Mouse (Mus musculus): Measurements from ENCODE around the gene 2700081O15Rik.
A peak's percentile ranks its signal among the peaks of the same experiment; 100 is the strongest.
"Not testable (repeated sequence)": the region's sequence is repeated elsewhere in the genome, so short reads cannot be mapped to it uniquely, and the experiment has no call there.

2700081O15Rik gene

DNA sequence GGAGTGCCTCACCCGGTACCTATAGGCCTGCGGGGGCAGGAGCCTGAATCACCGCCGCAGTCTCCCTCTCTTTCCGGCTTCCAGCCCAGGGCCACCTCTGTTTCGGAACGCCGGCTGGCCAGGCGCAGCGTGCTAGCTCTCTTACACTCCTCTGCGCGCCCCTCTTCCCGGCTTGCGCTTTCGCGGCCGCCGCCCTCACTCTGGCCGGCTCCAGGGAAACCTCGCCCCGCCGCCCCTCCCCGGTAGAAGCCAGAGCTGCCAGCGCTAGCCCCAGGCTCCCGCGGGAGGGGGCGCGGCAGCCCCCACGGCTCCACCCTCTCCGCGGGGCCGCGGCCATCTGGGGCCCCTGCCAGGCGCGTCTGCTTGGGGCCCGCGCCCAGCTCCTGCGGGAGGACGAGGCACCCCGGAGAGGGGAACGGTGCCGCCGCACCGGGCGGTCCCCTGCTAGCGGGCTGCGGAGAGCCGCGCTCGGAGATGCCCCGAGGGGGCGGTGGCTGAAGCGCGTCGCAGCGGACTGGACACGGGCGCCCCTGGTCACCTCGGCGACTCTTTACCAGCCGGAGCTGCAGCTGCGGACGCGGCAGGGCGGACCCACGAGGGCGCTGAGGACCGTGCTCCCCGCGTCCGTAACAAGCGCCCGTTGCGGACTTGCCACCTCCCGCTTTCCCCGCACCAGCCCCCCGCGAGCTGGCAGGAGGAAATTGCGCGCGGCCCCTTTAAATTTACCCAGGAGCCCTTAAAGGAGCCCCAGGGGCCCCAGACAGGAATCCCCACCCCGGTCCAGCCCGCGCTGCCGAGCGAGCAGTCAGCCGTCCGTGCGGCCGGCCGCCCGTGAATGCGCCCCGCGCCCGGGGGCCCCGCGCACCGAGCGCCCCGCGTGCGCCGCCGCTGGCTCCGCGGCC lies at the start of gene 2700081O15Rik:
Gene 2700081O15Rik, plus strand, starts transcription at position 792 of the 902 bp plus-strand sequence.
- peak; percentile 39 for DNase-seq (ENCODE audit: low read depth)

DNA sequence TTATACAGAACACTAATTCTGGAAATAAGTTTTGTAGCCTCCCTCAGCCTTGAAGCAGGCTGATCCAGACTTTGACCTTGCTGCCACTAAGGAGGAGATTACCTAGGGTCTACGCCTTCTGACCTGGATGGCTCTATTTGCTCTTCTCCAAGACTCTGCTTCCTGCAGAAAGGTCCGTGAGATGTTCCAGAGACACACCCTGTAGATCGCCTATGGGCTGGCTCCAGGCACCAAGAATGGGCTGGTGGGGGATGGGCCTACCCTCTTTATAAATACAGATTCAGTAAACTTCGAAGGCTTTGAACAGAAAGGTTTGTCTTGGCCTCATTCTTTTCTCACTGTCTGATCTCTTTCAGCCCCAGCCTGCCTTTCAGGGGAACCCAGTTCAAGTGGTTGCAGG lies 48.0 kb upstream of the 2700081O15Rik start:
- not testable (repeated sequence) for DNase-seq (ENCODE audit: low read depth)

DNA sequence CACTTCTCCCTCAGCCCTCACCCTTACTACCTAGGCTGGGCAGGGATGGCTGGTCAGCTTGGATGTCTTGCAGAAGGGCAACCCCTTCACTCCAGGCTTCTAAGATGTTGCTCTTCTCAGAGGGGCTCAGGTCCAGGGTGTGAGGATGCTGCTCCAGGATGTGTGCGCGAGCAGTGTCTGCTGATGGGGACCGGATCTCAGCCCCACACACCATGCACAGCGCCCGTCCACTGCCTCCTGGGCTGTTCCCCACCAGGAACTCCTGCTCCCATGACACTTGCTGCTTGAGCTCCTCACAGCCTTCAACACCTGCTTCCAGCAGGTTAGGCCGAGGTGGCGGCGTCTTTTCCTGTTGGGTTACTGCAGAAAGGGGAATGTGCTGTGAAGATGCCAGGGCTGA lies 42.9 kb upstream of the 2700081O15Rik start:
- no peak for DNase-seq (ENCODE audit: low read depth)

DNA sequence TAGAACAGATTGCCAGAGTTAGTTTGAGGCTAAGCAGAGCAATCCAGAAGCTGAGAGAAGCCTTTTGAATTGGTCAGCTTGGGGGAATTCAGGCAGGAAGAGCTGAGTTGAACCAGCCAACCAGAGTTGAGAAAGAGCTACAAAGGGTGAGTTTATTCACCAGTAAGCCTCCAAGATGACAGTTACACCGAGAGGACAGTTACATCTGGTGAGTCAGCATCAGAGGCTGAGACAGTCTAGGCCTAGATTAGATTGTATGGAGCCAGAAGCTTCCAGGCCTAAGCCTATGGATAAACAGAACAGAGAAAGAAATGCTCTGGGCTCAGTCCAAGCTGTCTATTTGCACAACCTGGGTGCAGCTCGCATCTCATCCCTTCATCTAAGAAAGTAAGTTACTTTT lies 39.8 kb upstream of the 2700081O15Rik start:
- no peak for DNase-seq (ENCODE audit: low read depth)

DNA sequence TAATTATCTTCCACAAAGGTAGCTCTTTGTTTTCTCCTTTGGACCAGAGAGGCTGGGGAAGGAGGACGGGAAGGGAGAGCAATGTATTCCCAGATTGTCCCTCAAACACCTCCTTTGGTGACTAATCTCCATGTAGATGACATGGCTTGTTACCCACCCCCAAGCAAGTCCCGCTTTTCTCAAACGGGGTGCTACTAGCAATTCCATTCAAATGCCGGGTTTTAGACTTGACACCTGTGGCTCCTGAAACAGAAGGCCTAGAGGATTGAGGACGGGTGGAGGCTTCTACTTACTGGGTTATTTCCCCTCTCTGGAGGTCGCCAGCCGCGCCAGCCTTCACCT lies 35.5 kb upstream of the 2700081O15Rik start:
- DNase-seq (ENCODE audit: low read depth) = no peak

DNA sequence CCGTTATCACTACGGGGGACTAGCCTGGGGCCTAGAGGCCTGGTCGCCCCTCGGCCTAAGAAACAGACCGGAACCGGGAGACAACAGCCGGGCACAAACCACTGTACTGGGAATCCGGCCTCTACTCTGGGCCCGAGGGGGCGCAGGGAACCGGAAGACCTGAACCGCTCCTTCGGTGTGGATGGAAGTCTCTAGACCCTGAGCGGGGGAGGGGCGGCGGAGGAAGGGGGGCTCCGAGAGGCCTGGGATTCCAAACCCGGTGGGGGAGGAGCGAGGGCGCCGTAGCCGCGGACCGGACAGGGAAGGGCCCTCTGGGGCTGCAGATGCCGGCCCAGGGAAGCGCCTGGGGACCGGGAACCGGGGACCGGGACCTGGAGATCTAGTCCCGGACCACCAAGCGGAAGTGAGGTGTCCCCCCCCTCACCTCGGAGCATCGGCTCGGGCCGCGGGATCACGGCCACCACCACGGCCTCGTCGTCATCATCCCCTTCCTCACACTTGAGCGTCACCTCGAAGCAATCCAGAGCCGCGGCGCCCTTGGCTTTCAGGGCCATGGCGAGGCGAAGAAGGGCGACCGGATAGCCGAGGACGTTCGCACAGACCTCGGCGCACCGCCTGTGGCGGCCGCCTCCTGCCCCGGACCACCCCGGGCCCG lies 35.0 kb upstream of the 2700081O15Rik start:
- DNase-seq (ENCODE audit: low read depth) = peak; percentile 60

DNA sequence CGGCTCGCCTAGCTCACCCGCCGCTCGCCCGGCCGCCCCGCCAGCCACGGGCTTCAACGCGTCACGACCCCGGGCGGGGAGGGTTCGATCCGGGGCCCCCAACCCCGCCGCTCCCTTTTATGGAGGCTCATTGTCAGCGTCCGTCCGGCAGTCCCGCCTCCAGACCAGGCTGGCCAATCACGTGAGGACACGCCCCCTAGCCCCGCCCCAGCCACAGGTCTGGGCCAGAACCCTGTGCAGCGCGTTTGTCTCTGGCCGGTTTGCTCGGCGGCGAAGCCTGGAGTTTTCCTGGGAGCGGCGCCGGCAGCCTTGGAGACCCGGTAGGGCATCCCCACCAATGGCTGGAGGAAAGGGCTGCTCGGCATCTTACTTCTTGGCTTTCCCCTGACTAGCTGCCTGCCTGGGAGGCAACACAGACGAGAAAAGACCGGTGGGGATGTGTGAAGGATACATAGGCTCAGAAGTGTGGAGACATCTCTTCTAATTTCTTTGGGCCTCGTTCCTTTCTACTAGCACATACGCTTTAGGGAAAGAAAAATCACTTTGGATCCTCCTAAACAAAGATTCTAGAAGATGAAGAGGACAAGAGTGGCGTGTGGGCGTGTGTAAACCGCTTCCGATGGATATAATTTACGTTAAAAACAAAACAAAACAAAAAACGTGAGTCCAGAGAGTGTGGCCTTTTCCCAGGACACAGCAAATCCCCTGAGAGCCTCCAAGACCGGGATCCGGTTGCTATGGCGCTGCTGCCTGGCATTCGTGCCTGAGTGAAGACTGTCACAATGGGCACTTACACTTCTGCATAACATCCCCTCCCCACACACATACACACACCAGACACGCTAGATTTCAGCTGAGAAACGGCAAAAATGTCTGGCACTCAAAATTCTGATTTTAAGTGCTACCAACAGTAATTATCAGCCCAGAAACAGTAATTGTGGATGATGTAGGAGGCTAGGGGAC lies 34.2 kb upstream of the 2700081O15Rik start, which contains the start of gene Spindoc:
Gene Spindoc, minus strand, starts transcription at position 92 of the 963 bp plus-strand sequence.
- peak; percentile 94 for DNase-seq (ENCODE audit: low read depth)

DNA sequence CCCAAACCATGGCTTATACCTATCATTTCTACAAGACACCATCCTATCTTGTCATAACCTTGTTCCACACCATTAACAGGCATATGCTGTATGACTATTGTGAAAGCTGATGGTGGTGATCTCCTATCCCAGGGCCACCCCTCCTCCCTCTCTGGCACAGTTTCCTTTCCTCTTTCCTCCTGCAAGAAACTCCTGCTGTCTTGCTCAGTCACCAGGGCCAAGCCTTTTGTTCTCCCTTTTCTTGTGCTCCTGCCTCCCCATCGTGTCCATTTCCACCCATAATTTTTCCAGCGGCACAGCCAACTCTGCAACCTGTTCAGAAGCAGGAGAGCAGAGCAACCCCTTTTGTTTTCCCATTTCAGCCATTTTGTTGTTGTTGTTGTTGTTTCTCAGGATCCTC lies 31.4 kb upstream of the 2700081O15Rik start:
- no peak for DNase-seq (ENCODE audit: low read depth)

DNA sequence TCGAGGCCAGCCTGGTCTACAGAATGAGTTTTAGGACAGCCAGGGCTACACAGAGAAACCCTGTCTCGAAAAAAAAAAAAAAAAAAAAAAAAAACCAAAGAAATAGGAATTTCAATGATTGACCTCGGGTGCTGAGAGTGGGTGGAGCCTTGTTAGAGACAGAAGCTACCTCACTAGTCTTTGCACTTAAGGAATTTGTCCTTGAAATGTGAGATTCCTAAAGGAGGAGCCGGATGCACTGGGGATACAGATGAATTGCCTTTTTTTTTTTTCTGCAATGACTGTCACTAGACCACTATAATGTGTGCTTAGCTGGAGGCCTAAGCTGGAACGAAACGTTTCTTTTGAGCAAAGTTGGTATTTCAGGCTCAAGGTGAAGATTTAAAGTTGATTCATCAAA lies 28.9 kb upstream of the 2700081O15Rik start:
- DNase-seq (ENCODE audit: low read depth) = no peak

DNA sequence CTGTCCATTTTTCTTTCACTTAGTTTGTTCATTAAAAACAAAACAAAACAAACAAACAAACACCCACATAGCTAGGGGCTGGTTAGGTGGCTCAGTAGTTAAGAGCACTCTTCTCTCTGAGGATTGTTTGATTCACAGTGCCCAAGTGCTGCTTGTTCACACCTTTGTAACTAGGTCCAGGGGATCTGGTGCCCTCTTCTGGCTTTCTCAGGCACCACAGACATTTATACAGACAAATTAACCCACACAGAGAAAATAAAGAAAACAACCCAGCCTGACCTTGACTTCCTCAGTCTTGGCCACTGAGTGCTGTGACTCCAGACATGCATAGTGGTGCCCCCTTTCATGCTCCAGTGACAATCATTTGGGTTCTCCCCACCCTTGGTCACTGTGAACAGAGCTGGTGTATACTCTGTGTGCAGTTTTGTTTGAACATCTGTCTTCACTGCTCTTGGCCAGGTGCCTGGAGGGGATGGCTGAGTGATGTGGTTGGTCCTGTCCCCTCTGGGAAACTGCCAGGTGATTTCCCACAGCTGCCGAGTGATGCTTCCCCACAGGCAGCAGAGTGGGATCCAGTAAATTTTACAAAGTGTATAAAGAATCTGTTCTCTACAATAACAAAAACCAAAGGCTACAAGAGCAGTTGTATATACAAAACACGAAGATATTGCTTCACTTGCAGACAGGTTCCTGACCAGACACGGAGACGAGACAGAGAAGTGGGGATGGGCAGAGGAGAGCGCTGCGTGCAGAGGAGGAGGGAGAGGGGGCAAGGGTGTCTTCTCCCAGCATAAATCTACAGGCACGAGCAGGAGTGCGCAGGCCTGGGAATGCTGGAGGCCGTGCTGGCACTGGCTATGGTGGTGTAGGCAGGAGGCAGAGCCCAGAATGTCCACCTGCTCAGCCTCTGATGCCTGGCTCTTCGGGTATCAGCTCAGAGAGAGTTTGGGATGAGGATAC lies 20.3 kb upstream of the 2700081O15Rik start:
- DNase-seq (ENCODE audit: low read depth) = peak; percentile 44

DNA sequence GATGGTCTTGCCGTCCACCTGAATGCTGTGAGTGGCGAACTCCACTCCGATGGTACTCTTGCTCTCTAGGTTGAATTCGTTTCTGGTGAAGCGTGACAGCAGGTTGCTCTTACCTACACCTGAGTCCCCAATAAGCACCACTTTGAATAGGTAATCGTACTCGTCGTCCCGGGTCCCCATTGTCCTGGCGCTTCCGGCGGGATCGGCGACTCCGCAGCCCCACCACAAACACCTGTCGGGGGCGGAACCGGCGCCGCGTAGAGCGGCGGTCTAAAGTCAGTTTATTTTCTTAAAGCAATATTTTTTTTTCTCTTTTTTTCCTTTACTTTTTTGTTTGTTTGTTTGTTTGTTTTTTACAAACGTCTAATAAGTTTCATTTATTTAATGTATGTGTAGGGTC lies 18.5 kb upstream of the 2700081O15Rik start:
- not testable (repeated sequence) for DNase-seq (ENCODE audit: low read depth)

DNA sequence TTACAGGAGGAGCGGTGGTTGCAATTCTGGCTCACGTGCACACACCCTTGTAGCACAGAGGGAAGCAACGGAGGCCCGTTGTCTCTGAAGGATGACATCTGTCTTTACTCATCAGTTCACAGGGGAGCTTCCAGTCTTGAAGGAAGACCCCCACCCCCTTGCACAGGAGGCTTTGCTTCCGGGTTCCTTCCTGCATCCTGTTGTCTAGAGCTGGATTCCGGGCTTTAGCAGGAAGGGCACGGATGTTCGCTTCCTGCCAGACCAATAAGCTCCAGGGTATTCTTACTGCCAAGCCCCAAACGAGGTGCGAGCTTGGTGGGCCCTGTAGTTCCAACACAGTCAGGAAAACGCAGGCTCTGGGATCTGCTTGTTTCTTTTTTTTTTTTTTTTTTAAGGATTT lies 16.8 kb upstream of the 2700081O15Rik start:
- DNase-seq (ENCODE audit: low read depth) = no peak

DNA sequence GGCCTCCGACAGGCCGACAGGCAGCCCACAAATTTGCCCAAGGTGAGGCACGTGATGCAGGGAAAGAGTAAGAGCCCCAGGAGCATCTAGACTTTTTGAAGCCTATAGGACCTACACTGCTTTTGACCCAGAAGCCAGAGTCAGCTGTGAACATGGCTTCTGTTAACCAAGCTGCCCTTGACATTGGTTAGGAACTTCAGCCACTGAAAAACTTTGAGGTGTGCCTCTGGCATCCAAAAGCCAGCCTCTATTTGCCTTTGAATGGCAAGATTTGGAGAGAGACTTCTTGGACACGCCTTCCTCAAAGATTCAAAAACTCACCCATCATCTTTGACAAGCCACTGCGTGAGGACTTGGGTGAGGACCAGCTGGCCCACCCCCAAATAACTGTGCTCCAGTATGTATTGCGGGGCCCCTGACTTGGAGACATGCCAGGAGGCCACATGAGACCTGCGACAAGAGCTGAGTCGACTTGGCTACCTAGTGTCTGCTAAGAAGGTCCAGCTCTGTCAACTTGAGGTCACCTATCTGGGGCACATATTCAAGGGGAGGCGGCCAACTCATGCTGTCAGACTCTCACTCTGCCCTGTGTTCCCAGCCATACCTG lies 12.7 kb upstream of the 2700081O15Rik start:
- no peak for DNase-seq (ENCODE audit: low read depth)

DNA sequence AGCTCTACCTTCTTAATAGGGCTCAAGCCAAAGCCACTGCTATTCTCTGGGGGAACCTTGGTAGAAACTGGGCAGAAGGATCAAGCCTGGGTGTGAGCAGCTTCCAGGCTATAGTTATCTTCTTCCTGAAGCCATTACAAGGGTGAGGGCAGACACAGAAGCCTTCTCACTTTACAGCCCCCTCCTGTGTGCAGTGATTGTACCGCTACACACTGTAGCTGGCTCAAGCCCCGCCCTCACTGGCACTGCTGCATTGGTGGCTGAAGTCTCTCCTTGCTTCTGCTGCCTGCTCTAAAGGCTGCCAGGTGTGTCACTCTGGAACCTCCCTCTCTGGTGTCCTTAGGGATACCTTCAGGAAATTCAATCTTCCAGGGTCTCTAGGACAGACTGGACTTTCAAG lies 5.1 kb upstream of the 2700081O15Rik start:
- no peak for DNase-seq (ENCODE audit: low read depth)

DNA sequence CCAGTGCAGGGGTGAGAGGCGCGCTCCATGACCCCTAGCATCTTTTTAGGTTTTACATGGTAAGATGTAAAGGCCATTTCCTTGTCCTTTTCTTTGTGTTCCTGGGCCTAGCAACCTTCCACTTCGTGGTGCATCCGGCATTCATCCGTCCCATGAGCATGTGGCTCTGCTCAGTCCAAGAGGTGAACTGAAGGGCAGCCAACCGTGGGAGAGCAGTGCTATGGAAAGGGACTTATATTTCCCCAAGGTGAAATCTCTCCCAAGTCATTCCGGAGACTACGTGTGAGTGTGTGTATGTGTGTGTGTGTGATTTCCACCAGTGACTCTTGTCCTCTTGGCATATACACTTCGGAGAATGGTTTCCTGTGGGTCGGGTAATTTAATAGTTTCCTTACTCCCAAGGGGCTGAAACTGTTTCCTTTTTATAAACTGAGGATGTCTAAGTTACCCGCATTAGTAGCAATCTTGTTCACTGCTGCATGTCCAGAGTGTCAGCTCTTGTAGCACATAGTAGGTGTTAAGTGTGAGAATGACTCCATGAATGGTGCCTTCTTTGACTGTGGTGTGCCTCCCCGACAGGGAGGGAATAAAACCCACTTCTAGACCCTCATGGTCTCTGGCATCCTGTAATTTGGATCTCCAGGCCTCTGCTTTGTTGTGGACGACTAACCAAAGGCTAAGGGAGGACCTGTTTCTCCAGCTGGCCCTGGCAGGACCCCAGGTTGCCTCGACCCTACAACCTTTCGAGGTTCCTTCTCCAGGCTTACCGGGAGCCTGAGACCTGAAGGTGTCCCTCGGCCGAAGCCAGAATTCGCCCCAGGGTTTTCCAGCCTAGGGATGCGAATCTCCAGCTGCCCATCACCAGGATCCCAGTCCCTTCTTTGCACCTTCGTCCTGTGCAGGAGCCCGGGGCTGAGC lies 1.2 kb upstream of the 2700081O15Rik start:
- no peak for DNase-seq (ENCODE audit: low read depth)

DNA sequence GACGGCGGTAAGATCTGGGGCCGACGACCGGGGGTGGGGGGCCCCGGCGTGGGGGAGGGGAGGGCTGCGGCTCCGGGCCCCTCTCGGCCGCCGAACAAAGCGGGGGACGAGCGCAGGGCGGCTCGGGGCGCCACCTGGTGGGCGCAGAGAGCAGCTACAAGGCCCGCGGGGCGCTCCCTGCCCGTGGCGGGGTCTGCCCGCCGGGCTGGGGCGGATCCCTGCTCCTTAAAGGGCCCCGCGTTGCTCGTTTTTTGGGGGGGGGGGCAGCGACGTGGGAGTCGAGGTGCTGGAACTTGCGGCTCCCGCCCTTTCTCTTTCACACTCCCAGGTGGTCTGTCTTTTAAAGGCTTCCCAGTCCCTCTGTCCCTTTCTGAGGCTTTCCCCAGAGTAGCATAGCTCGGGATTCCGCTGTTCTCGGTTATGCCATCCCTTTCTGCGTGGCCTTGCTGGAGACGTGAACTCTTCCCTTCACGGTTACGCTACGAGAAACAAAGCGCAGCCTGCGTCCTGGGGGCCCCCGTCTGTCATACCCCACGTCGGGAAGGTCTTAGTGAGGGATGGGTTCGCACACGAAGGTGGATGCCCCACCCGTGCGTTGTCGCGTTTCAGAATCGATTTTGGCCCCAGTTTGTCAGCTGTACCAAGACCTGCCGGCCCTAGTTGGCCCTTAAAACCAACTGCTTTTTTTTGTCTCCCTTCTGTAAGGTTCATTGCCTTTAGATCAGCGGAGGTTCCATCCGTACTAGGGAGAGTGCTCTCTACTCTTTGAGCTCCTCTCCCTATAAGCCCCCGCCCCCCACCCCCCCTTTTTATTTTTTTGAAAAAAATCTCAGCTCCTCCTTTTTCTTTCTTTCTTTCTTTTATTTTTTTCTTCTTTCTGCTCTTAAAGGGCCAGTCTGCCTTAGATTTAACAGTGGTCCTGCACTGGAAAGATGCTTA lies 755 bp downstream of the 2700081O15Rik start:
- peak; percentile 76 for DNase-seq (ENCODE audit: low read depth)

DNA sequence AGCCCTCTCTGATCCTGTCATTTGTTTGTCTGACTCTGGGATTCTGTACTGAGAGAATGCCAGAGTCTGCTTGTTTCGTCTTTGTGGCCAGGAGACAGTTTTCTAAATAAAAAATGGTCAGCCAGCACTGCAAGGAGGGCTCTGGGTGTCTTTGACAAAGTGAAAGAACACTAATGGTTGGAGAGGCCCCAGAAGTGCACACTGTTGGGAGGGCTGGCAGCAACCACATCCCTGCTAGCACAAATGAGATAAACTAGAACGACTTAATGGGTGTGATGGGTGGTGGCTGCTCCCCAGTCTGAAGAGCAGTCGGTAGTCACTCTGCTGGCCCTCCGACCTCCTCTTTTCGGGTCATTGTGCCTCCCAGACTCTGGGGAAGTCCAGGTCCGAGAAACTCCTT lies 1.7 kb downstream of the 2700081O15Rik start:
- no peak for DNase-seq (ENCODE audit: low read depth)

DNA sequence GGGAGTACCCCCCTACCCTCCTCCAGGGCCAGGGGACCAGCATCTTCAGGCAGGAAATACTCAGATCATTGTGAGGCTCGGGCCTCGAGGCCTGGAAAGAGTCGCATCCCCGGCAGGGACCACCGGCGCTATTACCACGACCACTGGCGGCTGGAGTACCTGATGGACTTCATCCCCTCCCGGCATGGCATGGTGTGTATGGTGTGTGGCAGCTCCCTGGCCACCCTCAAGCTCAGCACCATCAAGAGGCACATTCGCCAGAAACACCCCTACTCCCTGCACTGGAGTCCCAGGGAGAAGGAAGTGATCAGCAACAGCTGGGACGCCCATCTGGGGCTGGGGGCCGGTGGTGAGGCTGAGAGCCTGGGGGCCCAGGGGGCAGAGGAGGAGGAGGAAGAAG lies 2.7 kb downstream of the 2700081O15Rik start:
- no peak for DNase-seq (ENCODE audit: low read depth)

All from naive thymus-derived CD4-positive, alpha-beta T cell, adult 2 months (primary cell).